Mouse (Mus musculus) MEL (cell line): ENCODE results near the gene Uvssa.

ENCODE experiments used
- BHLHE40 ChIP-seq: IDR thresholded peaks from 2 replicates; pipeline ENCODE4 v1.6.1; 2012; ENCODE audit warnings: low read depth, mild to moderate bottlenecking, inconsistent platforms, low read length, improper control_type of control experiment, borderline replicate concordance
- CHD2 ChIP-seq: IDR thresholded peaks from 2 replicates; pipeline ENCODE4 v1.6.1; 2011; ENCODE audit warnings: low read length, improper control_type of control experiment
- CTCF ChIP-seq, 3 experiments: IDR thresholded peaks in 2 of 3; conservative IDR thresholded peaks in 1 of 3; 2 replicates each; pipeline ENCODE4 v1.5.1; 2011 to 2012; ENCODE audit warnings: low read length in 3 of 3, low read depth in 2 of 3, mild to moderate bottlenecking in 2 of 3, improper control_type of control experiment in 1 of 3, inconsistent platforms in 1 of 3, mixed read lengths in 1 of 3, moderate library complexity in 1 of 3; ENCODE audit not compliant: control insufficient read depth in 1 of 3, insufficient read depth in 1 of 3, poor library complexity in 1 of 3, severe bottlenecking in 1 of 3
- EP300 ChIP-seq, 2 experiments: IDR thresholded peaks; 2 replicates each; pipeline ENCODE4 v1.6.1; 2011; ENCODE audit warnings: improper control_type of control experiment in 2 of 2, low read length in 2 of 2, low read depth in 1 of 2, mild to moderate bottlenecking in 1 of 2
- ETS1 ChIP-seq: IDR thresholded peaks from 2 replicates; pipeline ENCODE4 v1.6.1; 2012; ENCODE audit warnings: low read depth, mild to moderate bottlenecking, inconsistent platforms, low read length, improper control_type of control experiment, moderate library complexity
- NELFE ChIP-seq: IDR thresholded peaks from 2 replicates; pipeline ENCODE4 v1.6.1; 2011; ENCODE audit warnings: low read depth, low read length, improper control_type of control experiment
- POLR2A ChIP-seq, 2 experiments: IDR thresholded peaks; 2 replicates each; pipeline ENCODE4 v1.6.1; 2011 to 2012; ENCODE audit warnings: low read length in 2 of 2, mild to moderate bottlenecking in 2 of 2, control low read depth in 1 of 2, improper control_type of control experiment in 1 of 2, low read depth in 1 of 2, moderate library complexity in 1 of 2; ENCODE audit not compliant: control insufficient read depth in 1 of 2, insufficient read depth in 1 of 2, poor library complexity in 1 of 2
- SIN3A ChIP-seq: IDR thresholded peaks from 2 replicates; pipeline ENCODE4 v1.6.1; 2012; ENCODE audit warnings: low read length, improper control_type of control experiment, inconsistent platforms
- TBP ChIP-seq: IDR thresholded peaks from 2 replicates; pipeline ENCODE4 v1.8.0; 2011; ENCODE audit warnings: low read depth, low read length, improper control_type of control experiment

DNA sequence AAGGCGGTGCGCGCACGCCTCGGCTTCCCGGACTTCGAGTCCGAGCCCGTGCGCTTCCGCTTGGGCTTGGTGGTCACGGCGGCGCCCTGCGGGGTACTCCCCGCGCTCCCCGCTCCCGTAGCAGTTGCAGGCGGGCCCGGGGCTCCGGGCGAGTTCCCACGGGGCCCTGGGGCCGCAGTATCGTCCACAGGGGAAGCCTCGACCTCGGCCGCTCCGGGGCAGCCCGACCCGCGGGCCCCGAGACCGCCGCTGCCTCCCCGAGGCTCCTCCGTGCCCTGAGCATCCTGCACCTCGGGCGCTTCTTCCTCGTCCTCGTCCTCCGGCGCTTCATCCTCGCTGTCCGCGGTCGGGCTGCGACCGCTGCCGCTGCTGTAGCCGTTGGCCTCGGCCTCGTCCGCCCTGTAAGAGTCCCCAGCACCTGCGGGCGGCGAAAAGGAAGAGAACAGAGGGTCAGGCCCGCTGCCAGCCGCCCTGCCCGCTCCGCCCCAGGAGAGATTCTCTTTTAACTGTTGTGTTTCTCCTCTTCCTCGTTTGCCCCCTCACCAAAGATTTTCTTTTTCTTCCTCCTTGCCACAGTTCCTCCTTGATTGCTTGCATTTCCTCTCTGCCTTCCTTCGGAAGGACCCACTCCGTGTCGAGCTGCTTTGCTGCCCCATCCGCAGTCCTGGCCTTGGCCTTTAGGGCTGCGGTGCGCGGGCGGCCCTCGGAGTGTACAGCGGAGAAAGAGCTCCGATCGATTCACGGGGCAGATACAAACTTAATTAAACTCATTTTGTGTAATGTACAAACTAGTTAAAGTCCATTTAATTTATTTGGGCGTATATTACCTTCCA lies 53.0 kb downstream of the Uvssa start:
- TF ChIP-seq POLR2A (IDR thresholded peaks at IDR 0.05; ENCODE audit: control insufficient read depth in 1 of 2, insufficient read depth in 1 of 2, low read depth in 1 of 2, low read length in 2 of 2, poor library complexity in 1 of 2) (no peak), ETS1 (no peak), EP300 (IDR thresholded peaks at IDR 0.05; ENCODE audit: low read depth in 1 of 2, low read length in 2 of 2) (no peak), BHLHE40 (no peak), SIN3A (no peak), CHD2 (no peak), TBP (no peak), CTCF (IDR thresholded peaks at IDR 0.05 in 2 of 3, conservative IDR thresholded peaks at IDR 0.05 in 1 of 3; ENCODE audit: control insufficient read depth in 1 of 3, insufficient read depth in 1 of 3, low read depth in 2 of 3, low read length in 3 of 3, poor library complexity in 1 of 3, severe bottlenecking in 1 of 3) (no peak), NELFE (no peak)
